12 mouse cellular contexts compared by ENCODE assay signal in the genomic region with DNA sequence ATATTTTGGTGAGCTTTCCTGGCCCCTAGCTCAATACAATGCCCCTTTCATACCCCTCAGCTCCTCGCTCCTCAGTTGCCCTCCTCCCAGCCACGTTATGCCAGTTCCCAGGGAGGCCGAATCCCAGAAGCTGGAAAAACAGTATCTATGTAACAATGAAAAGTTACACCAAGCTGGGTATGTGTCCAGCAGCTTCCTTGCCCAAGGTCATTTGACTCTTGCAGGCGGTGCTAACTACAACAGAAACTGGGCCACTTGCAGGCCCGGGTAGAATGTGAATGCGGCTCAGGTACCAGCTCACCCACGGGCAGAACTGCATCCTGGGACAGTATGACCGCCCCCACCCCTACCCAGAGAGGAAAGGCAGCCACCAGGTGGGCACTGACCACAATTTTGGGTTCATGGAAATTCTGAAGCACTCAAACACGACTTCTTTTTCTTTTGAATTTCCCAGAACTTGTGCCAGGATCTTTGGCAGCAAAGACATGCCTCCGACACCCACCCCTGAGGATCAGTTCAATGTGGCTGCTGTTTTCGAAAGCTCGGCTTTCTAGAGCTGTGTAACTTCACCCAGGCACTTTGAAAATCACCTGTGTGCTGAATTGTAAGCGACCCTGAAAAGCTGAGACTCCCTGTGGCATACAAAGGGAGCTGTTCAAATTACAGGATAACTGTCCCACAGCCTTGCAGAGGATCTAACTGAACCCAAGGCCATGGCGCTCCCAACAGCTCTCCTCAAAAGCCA. TPM values are rescaled to one million over a fixed set of nuclear protein-coding genes. Genes with fewer than 3 reads are reported as not detected.
DNase-seq lines count a peak whose midpoint lies in the region; ATAC-seq and TF ChIP-seq lines count a peak whose summit lies in the region.
"Had no signal": no experiment of that assay in that cellular context is flagged by ENCODE, and none has a peak within 500 bp of the region (broad histone marks: within the 10 kb centered on the region; RNA-seq: fewer than 3 reads in every experiment).

No protein-coding gene starts in this region.

- no peak for ATAC-seq in hindbrain, embryonic 12.5 days (ENCODE audit: low FRiP score)
- peak; percentile 54; the same call in 1 of the 2 replicates for ATAC-seq in midbrain, embryonic 16.5 days
- ATAC-seq in midbrain, embryonic 15.5 days (replicated peaks): no peak

- WGBS in hindbrain, embryonic 10.5 days: 76% methylated on average over 14 of the region's 14 CpGs
- whole genome bisulfite sequencing in hindbrain, embryonic 12.5 days: 67% methylated on average over 14 of the region's 14 CpGs
- 64% methylated on average over 14 of the region's 14 CpGs for WGBS in midbrain, embryonic 16.5 days
- 73% methylated on average over 14 of the region's 14 CpGs for WGBS in midbrain, embryonic 15.5 days
- WGBS in olfactory bulb, adult 2 months: 53% methylated on average over 14 of the region's 14 CpGs

- no peak overlapping the region for H3K9ac ChIP-seq in hindbrain, embryonic 12.5 days
- no peak overlapping the region for H3K9ac ChIP-seq in midbrain, embryonic 16.5 days (ENCODE audit: low read depth, low read length)
- no peak overlapping the region for H3K9ac ChIP-seq in midbrain, embryonic 15.5 days
- H3K9ac ChIP-seq: liver, embryonic 15.5 days; midbrain, embryonic 12.5 days had no signal

- no peak overlapping the region for H3K4me3 ChIP-seq in hindbrain, embryonic 10.5 days
- H3K4me3 ChIP-seq in hindbrain, embryonic 12.5 days: no peak overlapping the region
- no peak overlapping the region for H3K4me3 ChIP-seq in midbrain, embryonic 16.5 days (ENCODE audit: low read depth, low read length)
- no peak overlapping the region for H3K4me3 ChIP-seq in midbrain, embryonic 15.5 days
- no peak overlapping the region for H3K4me3 ChIP-seq in olfactory bulb, adult 2 months (ENCODE audit: insufficient read depth, low read depth, low read length)
- H3K4me3 ChIP-seq: liver, embryonic 15.5 days; midbrain, embryonic 12.5 days had no signal

- intact Hi-C loops in heart, postnatal 36 days (cut with DNase I): no loop called here

- H3K4me2 ChIP-seq in hindbrain, embryonic 12.5 days (replicated peaks): no peak overlapping the region
- H3K4me2 ChIP-seq in midbrain, embryonic 16.5 days (ENCODE audit: low read length): no peak overlapping the region
- no peak overlapping the region for H3K4me2 ChIP-seq in midbrain, embryonic 15.5 days
- H3K4me2 ChIP-seq: liver, embryonic 15.5 days; midbrain, embryonic 12.5 days had no signal

- H3K27ac ChIP-seq in hindbrain, embryonic 10.5 days: 0 out of 2 replicates have a peak overlapping the region, but pooled peaks have one; percentile 29
- no peak overlapping the region for H3K27ac ChIP-seq in hindbrain, embryonic 12.5 days
- peak overlapping the region; percentile 45; the same call in 1 of the 2 replicates for H3K27ac ChIP-seq in midbrain, embryonic 16.5 days (ENCODE audit: low read length)
- H3K27ac ChIP-seq in midbrain, embryonic 15.5 days: no peak overlapping the region; the same call in 1 of the 2 replicates
- peak overlapping the region; percentile 7; the same call in 1 of the 2 replicates for H3K27ac ChIP-seq in olfactory bulb, adult 2 months (ENCODE audit: insufficient read depth, low read depth, low read length)
- H3K27ac ChIP-seq: liver, embryonic 15.5 days; midbrain, embryonic 12.5 days had no signal

- no peaks in the 10 kb centered on the region for H3K27me3 ChIP-seq in hindbrain, embryonic 10.5 days (ENCODE audit: insufficient read depth, poor library complexity, severe bottlenecking)
- no peaks in the 10 kb centered on the region for H3K27me3 ChIP-seq in hindbrain, embryonic 12.5 days
- H3K27me3 ChIP-seq in midbrain, embryonic 16.5 days (ENCODE audit: control insufficient read depth, insufficient read depth, low read depth, low read length): no peaks in the 10 kb centered on the region
- H3K27me3 ChIP-seq in midbrain, embryonic 15.5 days (replicated peaks): no peaks in the 10 kb centered on the region
- H3K27me3 ChIP-seq: liver, embryonic 15.5 days; midbrain, embryonic 12.5 days had no signal

- DNase-seq in hindbrain, embryonic 10.5 days (ENCODE audit: low spot score): no peak
- peak; percentile 29 for DNase-seq in brain, embryonic 14.5 days (ENCODE audit: low read depth)
- DNase-seq in retina, embryonic 14.5 days (ENCODE audit: low spot score): no peak
- DNase-seq in heart, postnatal 36 days: no peak
- DNase-seq: cerebellum, postnatal 36 days; layer of hippocampus, postnatal 36 days had no signal

- H3K36me3 ChIP-seq in hindbrain, embryonic 10.5 days: no peaks in the 10 kb centered on the region
- no peaks in the 10 kb centered on the region for H3K36me3 ChIP-seq in hindbrain, embryonic 12.5 days
- no peaks in the 10 kb centered on the region for H3K36me3 ChIP-seq in midbrain, embryonic 16.5 days (ENCODE audit: control insufficient read depth, insufficient read depth, low read length)
- H3K36me3 ChIP-seq in midbrain, embryonic 15.5 days (replicated peaks): no peaks in the 10 kb centered on the region
- H3K36me3 ChIP-seq: liver, embryonic 15.5 days; midbrain, embryonic 12.5 days had no signal

- TF ChIP-seq CTCF in brain, embryonic 14.5 days (IDR thresholded peaks at IDR 0.05; ENCODE audit: borderline replicate concordance, extremely low read depth, insufficient read depth, insufficient read length): no peak
- TF ChIP-seq CTCF in olfactory bulb, adult 2 months (IDR thresholded peaks at IDR 0.05; ENCODE audit: insufficient read depth, low read depth, low read length): no peak

- no peaks in the 10 kb centered on the region for H3K4me1 ChIP-seq in hindbrain, embryonic 10.5 days (replicated peaks)
- H3K4me1 ChIP-seq in hindbrain, embryonic 12.5 days: peaks cover 4% of the 10 kb centered on the region; the same call in 1 of the 2 replicates
- H3K4me1 ChIP-seq in midbrain, embryonic 16.5 days (ENCODE audit: control insufficient read depth, insufficient read depth, low read length): peaks cover 5% of the 10 kb centered on the region; the same call in 1 of the 2 replicates
- H3K4me1 ChIP-seq in midbrain, embryonic 15.5 days: 0 out of 2 replicates have a peak, but pooled peaks cover 3% of the 10 kb centered on the region
- H3K4me1 ChIP-seq in olfactory bulb, adult 2 months (ENCODE audit: control insufficient read depth, insufficient read depth, low read length): peaks cover 7% of the 10 kb centered on the region; the same call in 1 of the 2 replicates
- H3K4me1 ChIP-seq: liver, embryonic 15.5 days; midbrain, embryonic 12.5 days had no signal

- H3K9me3 ChIP-seq in hindbrain, embryonic 10.5 days: no peaks in the 10 kb centered on the region
- no peaks in the 10 kb centered on the region for H3K9me3 ChIP-seq in hindbrain, embryonic 12.5 days (replicated peaks)
- H3K9me3 ChIP-seq in midbrain, embryonic 16.5 days (replicated peaks; ENCODE audit: control insufficient read depth, low read length, poor library complexity, severe bottlenecking): no peaks in the 10 kb centered on the region
- H3K9me3 ChIP-seq in midbrain, embryonic 15.5 days: no peaks in the 10 kb centered on the region
- H3K9me3 ChIP-seq: liver, embryonic 15.5 days; midbrain, embryonic 12.5 days had no signal

- TF ChIP-seq POLR2A in brain, embryonic 14.5 days (IDR thresholded peaks at IDR 0.05; ENCODE audit: borderline replicate concordance, extremely low read depth, insufficient read depth, insufficient read length, poor library complexity, severe bottlenecking): no peak
- no peak for TF ChIP-seq POLR2A in olfactory bulb, adult 2 months (IDR thresholded peaks at IDR 0.05; ENCODE audit: insufficient read depth, low read depth, low read length)

RNA-seq across cellular contexts. Expression of a gene that starts 12.1 kb away (rescaled TPM):
- 20.0 and 21.7 TPM in 2 replicates for polyA plus RNA-seq in hindbrain, embryonic 10.5 days (2016; fragmentation: Nextera tagmentation; extraction: Ambion mirVana)
- 34.3 and 35.1 TPM in 2 replicates for polyA plus RNA-seq in hindbrain, embryonic 12.5 days (2016; fragmentation: Nextera tagmentation; extraction: Ambion mirVana)
- 41.1 and 47.1 TPM in 2 replicates for polyA plus RNA-seq in midbrain, embryonic 16.5 days (2015; fragmentation: Nextera tagmentation; extraction: Ambion mirVana)
- 33.4 and 41.3 TPM in 2 replicates for polyA plus RNA-seq in midbrain, embryonic 15.5 days (2015; fragmentation: Nextera tagmentation; extraction: Ambion mirVana)
- polyA plus RNA-seq in brain, embryonic 14.5 days (2012; rRNA removed): 15.1 and 20.1 TPM in 2 replicates
- polyA plus RNA-seq in olfactory bulb, adult 2 months (2012; ENCODE audit: insufficient read depth, insufficient read length, low replicate concordance, missing spikeins): not detected in 2 replicates
- total RNA-seq in heart, postnatal 36 days (2021): 1 to 10 TPM; 7.1 to 9.5 TPM

RNA-seq across cellular contexts. Expression of a gene that starts 58.7 kb away (rescaled TPM):
- polyA plus RNA-seq in hindbrain, embryonic 10.5 days (2016; fragmentation: Nextera tagmentation; extraction: Ambion mirVana): 0.17 and 0.54 TPM in 2 replicates
- 0.27 and 0.47 TPM in 2 replicates for polyA plus RNA-seq in hindbrain, embryonic 12.5 days (2016; fragmentation: Nextera tagmentation; extraction: Ambion mirVana)
- polyA plus RNA-seq in midbrain, embryonic 16.5 days (2015; fragmentation: Nextera tagmentation; extraction: Ambion mirVana): 0.11 and 0.36 TPM in 2 replicates
- 0.05 and 0.18 TPM in 2 replicates for polyA plus RNA-seq in midbrain, embryonic 15.5 days (2015; fragmentation: Nextera tagmentation; extraction: Ambion mirVana)
- polyA plus RNA-seq in brain, embryonic 14.5 days (2012; rRNA removed): 0.08 and 0.19 TPM in 2 replicates
- not detected in 2 replicates for polyA plus RNA-seq in olfactory bulb, adult 2 months (2012; ENCODE audit: insufficient read depth, insufficient read length, low replicate concordance, missing spikeins)
- total RNA-seq in heart, postnatal 36 days (2021): 1 to 10 TPM; 3.0 to 3.7 TPM

Comparison
In these comparisons a context has a peak if more than half of its experiments do, and no peak if none do; other contexts are left out.
1. H3K27ac ChIP-seq: peak in hindbrain, embryonic 10.5 days (single experiment), midbrain, embryonic 16.5 days (single experiment) and olfactory bulb, adult 2 months (single experiment); none in hindbrain, embryonic 12.5 days (single experiment) and midbrain, embryonic 15.5 days (single experiment).
2. RNA of a gene that starts 12.1 kb away (polyA plus RNA-seq): 41.1 to 47.1 TPM in midbrain, embryonic 16.5 days, 33.4 to 41.3 TPM in midbrain, embryonic 15.5 days, 34.3 to 35.1 TPM in hindbrain, embryonic 12.5 days, 15.1 to 20.1 TPM in brain, embryonic 14.5 days and 20.0 to 21.7 TPM in hindbrain, embryonic 10.5 days; not detected in olfactory bulb, adult 2 months; every median in the first group is over 10 times any median in the second.
3. RNA of a gene that starts 58.7 kb away (polyA plus RNA-seq): not detected in olfactory bulb, adult 2 months; 0.27 to 0.47 TPM in hindbrain, embryonic 12.5 days, 0.08 to 0.19 TPM in brain, embryonic 14.5 days, 0.05 to 0.18 TPM in midbrain, embryonic 15.5 days, 0.17 to 0.54 TPM in hindbrain, embryonic 10.5 days and 0.11 to 0.36 TPM in midbrain, embryonic 16.5 days; every median in the first group is over 10 times any median in the second.